Mouse (Mus musculus) forebrain, embryonic 11.5 days (tissue): Measurements from ENCODE around the gene Slc39a7. TPM values are rescaled to one million over a fixed set of nuclear protein-coding genes. Genes with fewer than 3 reads are reported as not detected.
A peak's percentile ranks its signal among the peaks of the same experiment; 100 is the strongest.

Experiments used
- ATAC-seq: fragments of 200-750 bp; cut with Nextera tagmentation; replicated peaks from 2 replicates; pipeline ENCODE4 v1.8.0; 2017; ENCODE audit warnings: moderate TSS enrichment; ENCODE audit not compliant: low FRiP score
- DNase-seq: peaks from one replicate; pipeline ENCODE4 v3.0.0-alpha.2; 2017; ENCODE audit warnings: low spot score
- H3K27ac ChIP-seq: fragments of 300-500 bp; sonication (generic); 2 replicates; pipeline ENCODE4 v1.5.1; 2014; ENCODE audit warnings: low read depth, low read length
- H3K27me3 ChIP-seq: fragments of 300-500 bp; sonication (generic); 2 replicates; pipeline ENCODE4 v1.6.1; 2014; ENCODE audit warnings: mild to moderate bottlenecking, low read length, mixed read lengths; ENCODE audit not compliant: control insufficient read depth, insufficient read depth
- H3K36me3 ChIP-seq: fragments of 300-500 bp; sonication (generic); 2 replicates; pipeline ENCODE4 v1.6.1; 2014; ENCODE audit warnings: mild to moderate bottlenecking, low read length, moderate library complexity, mixed read lengths; ENCODE audit not compliant: control insufficient read depth, insufficient read depth
- H3K4me1 ChIP-seq: fragments of 300-500 bp; sonication (generic); replicated peaks from 2 replicates; pipeline ENCODE4 v1.6.1; 2014; ENCODE audit warnings: low read length, mixed read lengths; ENCODE audit not compliant: control insufficient read depth, insufficient read depth
- H3K4me2 ChIP-seq: fragments of 300-500 bp; sonication (generic); 2 replicates; pipeline ENCODE4 v1.6.1; 2014; ENCODE audit warnings: low read depth, mild to moderate bottlenecking, low read length, moderate library complexity, mixed read lengths; ENCODE audit not compliant: severe bottlenecking
- H3K4me3 ChIP-seq: fragments of 300-500 bp; sonication (generic); 2 replicates; pipeline ENCODE4 v1.5.1; 2014; ENCODE audit warnings: low read depth, low read length
- H3K9ac ChIP-seq: fragments of 300-500 bp; sonication (generic); 2 replicates; pipeline ENCODE4 v1.6.1; 2014; ENCODE audit warnings: low read length
- H3K9me3 ChIP-seq: fragments of 300-500 bp; sonication (generic); 2 replicates; pipeline ENCODE4 v1.6.1; 2016; ENCODE audit warnings: low read length, mixed read lengths; ENCODE audit not compliant: control insufficient read depth
- WGBS: fragments of 180-500 bp; shearing (Covaris S2); extraction: QIAGEN DNeasy Blood & Tissue Kit; methylation state at CpG from one replicate; pipeline ENCODE4 v1.1.7; 2014; 5-methylcytosine and 5-hydroxymethylcytosine counted together
- polyA plus RNA-seq: library from polyadenylated mRNA; unstranded; fragments of >200 nt; fragmentation: Nextera tagmentation; extraction: Ambion mirVana; gene quantifications from 2 replicates; pipeline ENCODE4 v1.2.1, GENCODE M21; 2014

Gene Slc39a7
- polyA plus RNA-seq, 1 experiment from 2014 or later, result 99.6 TPM

GRCm38 (mm10) chr17:34028501-34029149 is 2.9 kb downstream of the Slc39a7 start:
- Histone ChIP-seq H3K4me1 (peaks cover 42% of the 10 kb centered on the region), H3K27me3 (no peaks in the 10 kb centered on the region), H3K9me3 (no peaks in the 10 kb centered on the region), H3K4me2 (peak overlapping the region; percentile 86), H3K4me3 (peak overlapping the region; percentile 12; the same call in 1 of the 2 replicates), H3K9ac (peak overlapping the region; percentile 21; the same call in 1 of the 2 replicates), H3K36me3 (peaks cover 10% of the 10 kb centered on the region), H3K27ac (peak overlapping the region; percentile 99)
- WGBS, result 52% methylated on average over 17 of the region's 17 CpGs
- peak; percentile 58 for DNase-seq
- no peak for ATAC-seq

GRCm38 (mm10) chr17:34027656-34028223 is 3.7 kb downstream of the Slc39a7 start, which contains the start of gene H2-Ke6:
H2-Ke6 (minus strand) TSS chr17:34028060.
- peak; percentile 96 for DNase-seq
- Histone ChIP-seq H3K27me3 (no peaks in the 10 kb centered on the region), H3K9me3 (no peaks in the 10 kb centered on the region), H3K9ac (peak within 1 kb of the TSS; percentile 95), H3K36me3 (peaks cover 14% of the 10 kb centered on the region), H3K4me1 (peaks cover 45% of the 10 kb centered on the region), H3K4me2 (peak within 1 kb of the TSS; percentile 86), H3K27ac (peak within 1 kb of the TSS; percentile 99), H3K4me3 (peak within 1 kb of the TSS; percentile 92)
- WGBS, result under 1% methylated on average over 49 of the region's 49 CpGs
- ATAC-seq, result peak; percentile 73

GRCm38 (mm10) chr17:34026917-34027655 is 4.4 kb downstream of the Slc39a7 start:
- peak overlapping the region; percentile 95 for H3K9ac ChIP-seq
- DNase-seq (peak; percentile 83), ATAC-seq (no peak)
- H3K27ac ChIP-seq, result peak overlapping the region; percentile 99
- peak overlapping the region; percentile 86 for H3K4me2 ChIP-seq
- no peaks in the 10 kb centered on the region for H3K9me3 ChIP-seq
- WGBS, result 3% methylated on average over 33 of the region's 36 CpGs
- no peaks in the 10 kb centered on the region for H3K27me3 ChIP-seq
- peak overlapping the region; percentile 92 for H3K4me3 ChIP-seq
- H3K4me1 ChIP-seq, result peaks cover 42% of the 10 kb centered on the region
- H3K36me3 ChIP-seq, result peaks cover 16% of the 10 kb centered on the region

- peak overlapping the region; percentile 95 for H3K9ac ChIP-seq
- H3K27ac ChIP-seq, result peak overlapping the region; percentile 99
- peak overlapping the region; percentile 86 for H3K4me2 ChIP-seq
- H3K9me3 ChIP-seq, result no peaks in the 10 kb centered on the region
- DNase-seq, result peak; percentile 67
- peak overlapping the region; percentile 92 for H3K4me3 ChIP-seq
- H3K36me3 ChIP-seq, result peaks cover 25% of the 10 kb centered on the region
- peaks cover 42% of the 10 kb centered on the region for H3K4me1 ChIP-seq
- no peak for ATAC-seq
- 2% methylated on average over 2 of the region's 2 CpGs for whole genome bisulfite sequencing
- no peaks in the 10 kb centered on the region for H3K27me3 ChIP-seq
Observed at GRCm38 (mm10) chr17:34026221-34026620, 5.3 kb downstream of the Slc39a7 start.

- H3K4me3 ChIP-seq, result peak overlapping the region; percentile 92
- peaks cover 30% of the 10 kb centered on the region for H3K36me3 ChIP-seq
- peak overlapping the region; percentile 99 for H3K27ac ChIP-seq
- H3K4me1 ChIP-seq, result peaks cover 42% of the 10 kb centered on the region
- peak overlapping the region; percentile 86 for H3K4me2 ChIP-seq
- ATAC-seq (peak; percentile 77), DNase-seq (peak; percentile 96)
- WGBS, result 2% methylated on average over 7 of the region's 7 CpGs
- H3K27me3 ChIP-seq, result no peaks in the 10 kb centered on the region
- H3K9me3 ChIP-seq, result no peaks in the 10 kb centered on the region
- H3K9ac ChIP-seq, result peak overlapping the region; percentile 95
Observed at GRCm38 (mm10) chr17:34025756-34026151, 5.7 kb downstream of the Slc39a7 start.

- H3K27ac ChIP-seq, result peak overlapping the region; percentile 99
- under 1% methylated on average over 54 of the region's 57 CpGs for WGBS
- DNase-seq, result peak; percentile 92
Observed at GRCm38 (mm10) chr17:34024861-34025755, 6.4 kb downstream of the Slc39a7 start.

GRCm38 (mm10) chr17:34024317-34024821 is 7.1 kb downstream of the Slc39a7 start, which contains the start of gene Ring1:
Ring1 (minus strand) TSS chr17:34024680.
- peak; percentile 62 for ATAC-seq

More at GRCm38 (mm10) chr17:34024861-34025755, 6.4 kb downstream of the Slc39a7 start:
- Histone ChIP-seq H3K9ac (peak overlapping the region; percentile 95), H3K36me3 (peaks cover 31% of the 10 kb centered on the region), H3K4me3 (peak overlapping the region; percentile 92), H3K9me3 (no peaks in the 10 kb centered on the region; the same call in 1 of the 2 replicates), H3K4me1 (peaks cover 36% of the 10 kb centered on the region), H3K27me3 (no peaks in the 10 kb centered on the region), H3K4me2 (peak overlapping the region; percentile 86)
- ATAC-seq, result peak; percentile 52

More at GRCm38 (mm10) chr17:34024317-34024821, 7.1 kb downstream of the Slc39a7 start, which contains the start of gene Ring1:
- Histone ChIP-seq H3K9ac (peak within 1 kb of the TSS; percentile 95), H3K9me3 (peaks cover 2% of the 10 kb centered on the region; the same call in 1 of the 2 replicates), H3K27ac (peak within 1 kb of the TSS; percentile 99), H3K4me2 (peak within 1 kb of the TSS; percentile 86), H3K4me1 (peaks cover 31% of the 10 kb centered on the region), H3K36me3 (peaks cover 30% of the 10 kb centered on the region), H3K4me3 (peak within 1 kb of the TSS; percentile 92), H3K27me3 (no peaks in the 10 kb centered on the region)
- WGBS, result under 1% methylated on average over 44 of the region's 58 CpGs
- peak; percentile 96 for DNase-seq
